Mouse (Mus musculus) hindbrain, embryonic 16.5 days (tissue): ENCODE results near the gene Eif1ad. TPM values are rescaled to one million over a fixed set of nuclear protein-coding genes. Genes with fewer than 3 reads are reported as not detected.

Experiments
- ATAC-seq: fragments of 200-750 bp; cut with Nextera tagmentation; 2 replicates; pipeline ENCODE4 v1.8.0; 2017; ENCODE audit warnings: moderate TSS enrichment, moderate library complexity
- H3K27ac ChIP-seq: fragments of 300-500 bp; sonication (generic); 2 replicates; pipeline ENCODE4 v1.5.1; 2014; ENCODE audit warnings: low read depth, mild to moderate bottlenecking, control low read depth, low read length, moderate library complexity
- H3K27me3 ChIP-seq: fragments of 300-500 bp; sonication (generic); replicated peaks from 2 replicates; pipeline ENCODE4 v1.6.1; 2014; ENCODE audit warnings: low read length; ENCODE audit not compliant: control insufficient read depth, insufficient read depth
- H3K36me3 ChIP-seq: fragments of 300-500 bp; sonication (generic); 2 replicates; pipeline ENCODE4 v1.6.1; 2014; ENCODE audit warnings: mild to moderate bottlenecking, low read length, moderate library complexity, mixed read lengths; ENCODE audit not compliant: control insufficient read depth, insufficient read depth
- H3K4me1 ChIP-seq: fragments of 300-500 bp; sonication (generic); 2 replicates; pipeline ENCODE4 v1.6.1; 2014; ENCODE audit warnings: low read depth, low read length; ENCODE audit not compliant: control insufficient read depth, insufficient read depth
- H3K4me2 ChIP-seq: fragments of 300-500 bp; sonication (generic); 2 replicates; pipeline ENCODE4 v1.6.1; 2014; ENCODE audit warnings: mild to moderate bottlenecking, low read length, control low read depth, moderate library complexity
- H3K4me3 ChIP-seq: fragments of 300-500 bp; sonication (generic); 2 replicates; pipeline ENCODE4 v1.5.1; 2014; ENCODE audit warnings: mild to moderate bottlenecking, low read length, control low read depth, moderate library complexity
- H3K9ac ChIP-seq: fragments of 300-500 bp; sonication (generic); 2 replicates; pipeline ENCODE4 v1.6.1; 2014; ENCODE audit warnings: low read depth, mild to moderate bottlenecking, control low read depth, low read length, moderate library complexity
- H3K9me3 ChIP-seq: fragments of 300-500 bp; sonication (generic); 2 replicates; pipeline ENCODE4 v1.6.1; 2014; ENCODE audit warnings: mild to moderate bottlenecking, low read length, moderate library complexity; ENCODE audit not compliant: control insufficient read depth
- WGBS: fragments of 180-500 bp; shearing (Covaris S2); extraction: QIAGEN DNeasy Blood & Tissue Kit; methylation state at CpG from one replicate; pipeline ENCODE4 v1.1.7; 2014; 5-methylcytosine and 5-hydroxymethylcytosine counted together
- polyA plus RNA-seq: library from polyadenylated mRNA; unstranded; fragments of >200 nt; fragmentation: Nextera tagmentation; extraction: Ambion mirVana; gene quantifications from 2 replicates; pipeline ENCODE4 v1.2.1, GENCODE M21; 2015

Gene Eif1ad
- polyA plus RNA-seq, 1 experiment from 2014 or later: 40.6 TPM

DNA sequence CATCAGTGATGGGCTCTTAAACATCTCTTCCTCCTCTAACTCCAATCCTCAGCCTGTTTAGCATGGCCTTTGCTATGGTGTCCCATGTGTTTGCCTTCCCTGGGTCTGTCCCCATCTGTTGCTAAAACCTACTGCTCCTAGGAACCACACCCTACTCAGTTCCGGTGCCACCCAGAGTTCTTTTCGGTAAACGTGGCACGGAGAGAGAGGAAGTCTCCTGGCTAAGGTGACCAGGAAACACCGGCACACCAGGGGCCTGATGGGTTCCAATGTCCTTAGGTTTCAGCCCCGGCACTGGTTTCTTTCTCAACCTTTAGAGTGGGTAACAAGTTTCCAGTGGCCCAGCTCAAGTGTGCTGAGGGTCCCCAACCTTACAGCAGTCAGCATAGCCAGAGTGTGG lies 54.0 kb downstream of the Eif1ad start:
- H3K4me2 ChIP-seq: no peak overlapping the region
- peaks cover 11% of the 10 kb centered on the region for H3K36me3 ChIP-seq
- no peak for ATAC-seq
- H3K27ac ChIP-seq: no peak overlapping the region
- WGBS: 93% methylated on average over 6 of the region's 6 CpGs
- H3K9me3 ChIP-seq: no peaks in the 10 kb centered on the region
- no peak overlapping the region for H3K9ac ChIP-seq
- H3K4me3 ChIP-seq: no peak overlapping the region
- no peaks in the 10 kb centered on the region for H3K27me3 ChIP-seq
- peaks cover 18% of the 10 kb centered on the region for H3K4me1 ChIP-seq

Other genes with a start within 250 kb of the Eif1ad start
- gene Klc2, start 248.2 kb upstream of the Eif1ad start, polyA plus RNA-seq: 85.6 and 87.8 TPM in 2 replicates
- 47.6 and 56.9 TPM in 2 replicates for gene Pacs1, start 93.6 kb upstream of the Eif1ad start, polyA plus RNA-seq
- 308 and 315 TPM in 2 replicates for gene Sf3b2, start 71.3 kb upstream of the Eif1ad start, polyA plus RNA-seq
- gene Gal3st3, start 68.4 kb upstream of the Eif1ad start, polyA plus RNA-seq: 42.3 and 48.3 TPM in 2 replicates
- gene Catsper1, start 31.0 kb upstream of the Eif1ad start, polyA plus RNA-seq: not detected in 2 replicates
- 9.8 and 11.9 TPM in 2 replicates for gene Cst6, start 17.2 kb upstream of the Eif1ad start, polyA plus RNA-seq
- gene Banf1, start 427 bp downstream of the Eif1ad start, polyA plus RNA-seq: 315 and 333 TPM in 2 replicates
- gene Sart1, start 22.0 kb downstream of the Eif1ad start, polyA plus RNA-seq: 58.8 and 66.0 TPM in 2 replicates
- gene Tsga10ip, start 35.8 kb downstream of the Eif1ad start, polyA plus RNA-seq: 0.36 TPM in 1 of 2 replicates, not detected in the other
- gene Drap1, start 58.2 kb downstream of the Eif1ad start, polyA plus RNA-seq: 301 and 318 TPM in 2 replicates
- 38.5 and 72.7 TPM in 2 replicates for gene AI837181, start 58.4 kb downstream of the Eif1ad start, polyA plus RNA-seq
- not detected in 2 replicates for gene Fosl1, start 80.8 kb downstream of the Eif1ad start, polyA plus RNA-seq
- gene Ccdc85b, start 91.2 kb downstream of the Eif1ad start, polyA plus RNA-seq: 11.4 and 12.4 TPM in 2 replicates
- 147 and 153 TPM in 2 replicates for gene Fibp, start 93.9 kb downstream of the Eif1ad start, polyA plus RNA-seq
- gene Ctsw, start 101.8 kb downstream of the Eif1ad start, polyA plus RNA-seq: 4.5 TPM in 2 replicates
- gene Efemp2, start 107.2 kb downstream of the Eif1ad start, polyA plus RNA-seq: 44.2 and 53.1 TPM in 2 replicates
- gene Mus81, start 121.7 kb downstream of the Eif1ad start, polyA plus RNA-seq: 50.9 and 54.5 TPM in 2 replicates
- gene Cfl1, start 123.7 kb downstream of the Eif1ad start, polyA plus RNA-seq: 3,487 and 3,609 TPM in 2 replicates
- gene 1700020D05Rik, start 137.0 kb downstream of the Eif1ad start, polyA plus RNA-seq: 0.15 TPM in 1 of 2 replicates, not detected in the other
- 92.7 and 101 TPM in 2 replicates for gene Snx32, start 143.8 kb downstream of the Eif1ad start, polyA plus RNA-seq
- gene Ovol1, start 193.9 kb downstream of the Eif1ad start, polyA plus RNA-seq: 0.11 and 0.20 TPM in 2 replicates
- gene Ap5b1, start 201.3 kb downstream of the Eif1ad start, polyA plus RNA-seq: 3.4 and 3.5 TPM in 2 replicates
- gene Rnaseh2c, start 235.1 kb downstream of the Eif1ad start, polyA plus RNA-seq: 62.0 and 75.4 TPM in 2 replicates
- gene Kat5, start 243.5 kb downstream of the Eif1ad start, polyA plus RNA-seq: 63.3 and 70.6 TPM in 2 replicates